Mouse (Mus musculus): ENCODE data around the gene Olfr303.
"Not testable (repeated sequence)": the region's sequence is repeated elsewhere in the genome, so short reads cannot be mapped to it uniquely, and the experiment has no call there.

Gene Olfr303

GRCm38 (mm10) chr7:86397689-86398088, at the start of gene Olfr303:
Gene Olfr303, minus strand, starts transcription at chr7:86397789.
- no peak for DNase-seq (ENCODE audit: low read depth, low spot score)

- DNase-seq (ENCODE audit: low read depth, low spot score): no peak
Measured at GRCm38 (mm10) chr7:86403546-86403945, 6.0 kb upstream of the Olfr303 start, which contains the start of gene Olfr301. Gene Olfr301, plus strand, starts transcription at chr7:86403846.

GRCm38 (mm10) chr7:86386558-86386957, 11.0 kb downstream of the Olfr303 start, which contains the start of gene Olfr304:
Gene Olfr304, minus strand, starts transcription at chr7:86386658.
- no peak for DNase-seq (ENCODE audit: low read depth, low spot score)

- no peak for DNase-seq (ENCODE audit: low read depth, low spot score)
Measured at GRCm38 (mm10) chr7:86385769-86386168, 11.8 kb downstream of the Olfr303 start.

- no peak for DNase-seq (ENCODE audit: low read depth, low spot score)
Measured at GRCm38 (mm10) chr7:86366828-86367227, 30.8 kb downstream of the Olfr303 start, which contains the start of gene Olfr305. Gene Olfr305, minus strand, starts transcription at chr7:86366928.

GRCm38 (mm10) chr7:86346296-86346695, 51.3 kb downstream of the Olfr303 start:
- DNase-seq (ENCODE audit: low read depth, low spot score): not testable (repeated sequence)

- DNase-seq (ENCODE audit: low read depth, low spot score): no peak
Measured at GRCm38 (mm10) chr7:86344253-86344652, 53.3 kb downstream of the Olfr303 start.

GRCm38 (mm10) chr7:86342881-86343565, 54.6 kb downstream of the Olfr303 start:
- no peak for DNase-seq (ENCODE audit: low read depth, low spot score)

All from A20 (cell line).